Mouse (Mus musculus) brain, adult 2 months (tissue): ENCODE measurements at regions not wholly inside any gene's neighbourhood (a gene's known extent, or its start where the extent isn't known, plus 50 kb on each side); places are given as distances from the start of the nearest gene placed in this dataset.

Experiments used
- DNase-seq: peaks from one replicate; pipeline ENCODE4 v3.0.0; 2011; ENCODE audit warnings: low read depth, low spot score

- DNase-seq, result peak; percentile 9
These were observed 65.7 kb downstream of the 4932429P05Rik start for GRCm38 (mm10) chrX:89817775-89818174.
